Mouse (Mus musculus): ENCODE measurements around the gene Fam102a. TPM values are rescaled to one million over a fixed set of nuclear protein-coding genes. Genes with fewer than 3 reads are reported as not detected.

The Fam102a gene
- polyA plus RNA-seq, 1 experiment from 2014 or later = 9.5 TPM

DNA sequence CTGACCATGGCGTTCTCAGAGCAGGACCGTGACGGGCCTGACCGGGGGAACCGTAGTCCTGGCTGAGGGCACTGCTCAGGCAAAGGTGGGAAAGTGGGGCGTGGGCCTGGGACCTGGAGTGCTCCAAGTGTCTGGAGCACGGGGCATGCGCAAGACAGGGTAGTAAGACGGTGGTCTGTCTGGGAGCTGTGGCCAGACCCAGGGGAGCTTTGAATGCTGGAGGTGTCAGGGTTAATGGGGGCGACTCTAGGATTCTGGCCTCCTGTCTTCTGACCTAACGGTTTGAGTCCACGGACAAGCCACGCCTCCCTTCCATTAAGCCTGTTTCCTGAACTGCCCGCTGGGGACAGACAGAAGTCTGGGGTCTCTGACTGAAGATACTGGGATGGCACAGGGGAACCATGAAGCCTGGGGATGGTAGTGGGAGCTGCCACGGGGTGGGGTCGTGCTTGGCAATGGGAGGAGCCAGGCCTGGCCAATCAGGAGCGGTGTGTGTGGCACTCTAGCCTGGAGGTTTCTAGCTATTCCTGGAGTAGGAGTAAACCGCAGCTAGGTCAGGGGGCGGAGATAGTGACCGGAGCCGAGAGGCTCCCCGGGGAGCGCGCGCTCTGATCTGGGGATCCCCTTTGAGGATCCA is 73.1 kb downstream of the Fam102a start:
- peak overlapping the region; percentile 78 for H3K4me3 ChIP-seq
- H3K9ac ChIP-seq = no peak overlapping the region

DNA sequence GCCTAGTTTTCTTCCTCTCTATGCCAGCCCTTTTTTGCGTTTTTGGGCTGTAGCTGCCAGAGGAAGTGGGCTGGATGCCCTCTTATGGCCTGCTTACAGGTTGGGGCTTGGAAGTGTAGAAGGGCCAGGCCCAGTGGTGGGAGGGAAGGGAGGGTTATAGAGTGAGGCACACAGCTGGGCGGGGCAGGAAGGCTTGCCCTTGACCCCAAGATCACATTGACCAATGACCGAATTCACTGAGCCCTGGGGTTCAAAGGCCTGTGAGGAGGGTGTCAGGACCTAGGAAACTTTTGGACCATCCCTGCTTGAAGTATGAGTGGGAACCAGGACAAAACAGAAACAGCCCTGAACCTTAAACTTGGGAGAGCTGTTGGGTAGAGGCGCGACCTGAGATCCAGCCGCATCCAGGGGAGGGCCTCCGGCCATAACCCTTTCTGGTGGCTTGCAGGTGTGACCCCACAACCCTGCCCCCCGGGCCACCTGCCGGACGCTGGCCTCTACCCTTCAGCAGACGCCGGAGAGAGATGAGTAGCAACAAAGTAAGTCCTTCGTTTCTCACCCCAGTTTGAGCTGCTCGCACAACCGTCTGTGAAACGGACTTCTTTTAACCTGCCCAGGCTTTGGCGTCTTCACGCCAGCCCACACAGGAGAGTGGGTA is 73.8 kb downstream of the Fam102a start:
- Histone ChIP-seq H3K9ac (no peak overlapping the region), H3K4me3 (peak overlapping the region; percentile 78), H3K27ac (replicated peaks) (no peak overlapping the region), H3K4me1 (replicated peaks) (peaks cover 28% of the 10 kb centered on the region), H3K9me3 (no peaks in the 10 kb centered on the region), H3K27me3 (peaks cover 3% of the 10 kb centered on the region; the same call in 1 of the 2 replicates), H3K36me3 (0 out of 2 replicates have a peak, but pooled peaks cover 5% of the 10 kb centered on the region), H3K4me2 (peak overlapping the region; percentile 85)
- ATAC-seq (ENCODE audit: low FRiP score, low read depth) = no peak
- WGBS = 45% methylated on average over 18 of the region's 18 CpGs

More for the DNA sequence above, 73.1 kb downstream of the Fam102a start:
- H3K27me3 ChIP-seq = peaks cover 3% of the 10 kb centered on the region; the same call in 1 of the 2 replicates
- H3K4me1 ChIP-seq (replicated peaks) = peaks cover 28% of the 10 kb centered on the region
- ATAC-seq (ENCODE audit: low FRiP score, low read depth) = peak; percentile 43; the same call in 1 of the 2 replicates
- H3K36me3 ChIP-seq = 0 out of 2 replicates have a peak, but pooled peaks cover 5% of the 10 kb centered on the region
- peak overlapping the region; percentile 85 for H3K4me2 ChIP-seq
- 9% methylated on average over 25 of the region's 25 CpGs for WGBS
- H3K9me3 ChIP-seq = no peaks in the 10 kb centered on the region
- no peak overlapping the region for H3K27ac ChIP-seq (replicated peaks)

DNA sequence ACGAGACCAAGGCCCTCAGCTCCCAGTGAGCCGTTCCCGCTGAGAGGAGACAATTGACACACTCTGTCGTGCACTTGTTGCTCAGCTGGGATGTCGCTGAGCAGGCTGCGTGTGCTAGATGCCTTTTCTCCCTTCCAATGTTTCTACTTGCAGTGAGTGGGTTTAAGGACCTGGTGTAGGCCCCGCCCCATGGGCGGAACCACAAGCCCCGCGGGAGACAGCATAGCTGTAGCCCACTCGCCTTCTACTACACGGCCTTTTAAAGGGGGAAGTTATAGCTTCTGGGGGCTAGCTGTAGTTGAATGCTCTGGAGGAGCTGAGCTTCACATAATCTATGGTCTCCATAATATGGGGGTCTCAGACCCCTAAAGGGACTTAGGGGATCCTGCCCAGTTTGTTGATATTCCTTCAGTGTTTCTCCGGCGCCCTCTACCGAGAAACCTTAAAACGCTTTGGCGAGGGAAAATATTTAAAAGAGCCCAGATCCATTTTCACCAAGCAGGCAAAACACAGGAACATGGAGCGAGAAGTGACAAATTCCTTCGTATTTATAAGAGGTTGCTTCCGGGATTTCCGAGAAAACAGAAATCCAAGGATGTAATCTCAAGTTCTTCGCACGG is 75.6 kb downstream of the Fam102a start:
- Histone ChIP-seq H3K4me2 (peak overlapping the region; percentile 46), H3K9me3 (no peaks in the 10 kb centered on the region), H3K36me3 (peaks cover 10% of the 10 kb centered on the region), H3K4me3 (peak overlapping the region; percentile 28), H3K9ac (no peak overlapping the region), H3K4me1 (replicated peaks) (peaks cover 28% of the 10 kb centered on the region), H3K27ac (replicated peaks) (no peak overlapping the region), H3K27me3 (peaks cover 3% of the 10 kb centered on the region; the same call in 1 of the 2 replicates)
- no peak for ATAC-seq (ENCODE audit: low FRiP score, low read depth)
- WGBS = 15% methylated on average over 23 of the region's 23 CpGs

DNA sequence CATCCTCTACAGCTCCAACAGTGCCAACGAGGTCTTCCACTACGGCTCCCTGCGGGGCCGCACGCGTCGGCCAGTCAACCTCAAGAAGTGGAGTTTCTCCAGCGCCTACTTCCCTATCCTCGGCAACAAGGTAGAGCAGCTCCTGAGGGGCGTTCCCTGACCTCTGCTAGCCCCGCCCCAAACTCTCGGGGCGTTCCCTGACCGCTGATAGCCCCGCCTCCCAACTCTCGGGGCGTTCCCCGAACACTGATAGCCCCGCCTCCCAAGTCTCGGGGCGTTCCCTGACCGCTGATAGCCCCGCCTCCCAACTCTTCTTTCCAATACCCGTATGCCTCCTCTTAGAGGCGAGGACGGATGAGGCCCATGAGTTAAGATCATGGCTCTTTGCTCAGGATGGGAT is 77.1 kb downstream of the Fam102a start:
- H3K27ac ChIP-seq (replicated peaks) = no peak overlapping the region
- no peaks in the 10 kb centered on the region for H3K9me3 ChIP-seq
- 64% methylated on average over 26 of the region's 26 CpGs for WGBS
- no peak for ATAC-seq (ENCODE audit: low FRiP score, low read depth)
- peaks cover 3% of the 10 kb centered on the region; the same call in 1 of the 2 replicates for H3K27me3 ChIP-seq
- H3K9ac ChIP-seq = no peak overlapping the region
- H3K4me1 ChIP-seq (replicated peaks) = peaks cover 22% of the 10 kb centered on the region
- H3K4me3 ChIP-seq = no peak overlapping the region
- peaks cover 14% of the 10 kb centered on the region for H3K36me3 ChIP-seq
- H3K4me2 ChIP-seq = no peak overlapping the region

DNA sequence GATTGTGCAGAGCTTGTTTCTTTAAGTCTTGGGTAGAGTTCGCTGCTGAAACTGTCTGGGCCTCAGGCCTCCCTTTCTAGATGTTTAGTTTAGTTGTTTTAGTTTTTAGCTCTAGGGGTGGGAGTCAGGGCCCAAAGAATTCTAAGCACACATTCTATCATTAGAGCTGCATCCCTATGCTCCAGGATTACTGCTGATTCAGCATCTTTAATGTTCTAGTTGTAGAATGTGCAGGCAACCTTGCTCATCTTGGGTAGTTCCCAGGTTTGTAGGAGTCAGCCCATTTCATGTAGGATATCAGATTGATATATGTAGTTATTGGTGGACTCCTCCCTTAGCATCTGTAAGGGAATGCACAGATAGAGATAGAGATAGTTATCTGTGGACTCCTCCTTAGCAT is 82.0 kb downstream of the Fam102a start:
- peaks cover 23% of the 10 kb centered on the region for H3K36me3 ChIP-seq
- H3K9ac ChIP-seq = no peak overlapping the region
- no peak overlapping the region for H3K4me2 ChIP-seq
- no peak for ATAC-seq (ENCODE audit: low FRiP score, low read depth)
- H3K27ac ChIP-seq (replicated peaks) = no peak overlapping the region
- peaks cover 25% of the 10 kb centered on the region for H3K4me1 ChIP-seq (replicated peaks)
- WGBS = 86% methylated on average over 1 of the region's 1 CpGs
- H3K9me3 ChIP-seq = no peaks in the 10 kb centered on the region
- H3K4me3 ChIP-seq = no peak overlapping the region
- no peaks in the 10 kb centered on the region for H3K27me3 ChIP-seq

DNA sequence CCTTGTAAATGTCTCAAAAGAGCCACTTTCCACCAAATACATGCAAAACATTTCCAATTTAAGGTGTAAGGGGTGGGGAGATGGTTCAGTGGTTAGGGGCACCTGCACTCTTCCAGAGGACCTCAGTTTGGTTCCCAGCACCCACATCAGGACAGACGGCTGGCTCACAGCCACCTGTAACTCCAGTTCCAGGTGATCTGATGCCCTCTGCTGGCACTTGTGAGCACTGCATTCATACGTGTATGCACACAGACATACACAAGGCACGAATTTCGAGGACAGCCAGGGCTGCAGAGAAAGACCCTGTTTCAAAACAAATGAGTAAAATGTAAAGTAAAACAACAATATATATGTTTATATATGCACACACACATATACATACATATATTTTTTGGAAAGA is 82.5 kb downstream of the Fam102a start:
- H3K9me3 ChIP-seq = no peaks in the 10 kb centered on the region
- ATAC-seq (ENCODE audit: low FRiP score, low read depth) = no peak
- H3K27ac ChIP-seq (replicated peaks) = no peak overlapping the region
- no peak overlapping the region for H3K4me3 ChIP-seq
- H3K36me3 ChIP-seq = peaks cover 23% of the 10 kb centered on the region
- H3K9ac ChIP-seq = no peak overlapping the region
- peaks cover 25% of the 10 kb centered on the region for H3K4me1 ChIP-seq (replicated peaks)
- H3K4me2 ChIP-seq = no peak overlapping the region
- no peaks in the 10 kb centered on the region for H3K27me3 ChIP-seq
- 89% methylated on average over 4 of the region's 4 CpGs for WGBS

DNA sequence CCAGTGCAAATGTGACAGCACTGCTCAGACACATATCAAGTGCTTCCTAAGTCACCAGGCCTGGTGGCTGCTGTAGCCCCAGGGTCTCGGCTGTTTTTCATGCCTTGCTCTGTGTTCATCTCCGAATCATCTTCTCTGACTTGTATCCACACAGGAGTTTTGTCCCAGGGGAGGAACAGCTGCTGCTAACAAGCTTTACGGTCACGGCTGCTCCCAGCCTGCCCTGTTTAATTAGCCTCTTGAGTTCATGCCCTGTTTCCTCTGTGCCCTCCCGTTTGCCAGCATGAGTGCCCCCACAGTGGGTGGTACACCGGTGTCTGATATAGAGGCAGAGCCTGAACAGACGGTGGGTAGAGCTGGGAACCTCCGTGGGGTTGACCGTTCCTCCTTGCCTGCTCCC is 82.9 kb downstream of the Fam102a start:
- no peak overlapping the region for H3K27ac ChIP-seq (replicated peaks)
- H3K4me1 ChIP-seq (replicated peaks) = peaks cover 25% of the 10 kb centered on the region
- WGBS = 53% methylated on average over 9 of the region's 9 CpGs
- H3K27me3 ChIP-seq = no peaks in the 10 kb centered on the region
- H3K9ac ChIP-seq = no peak overlapping the region
- no peaks in the 10 kb centered on the region for H3K9me3 ChIP-seq
- no peak for ATAC-seq (ENCODE audit: low FRiP score, low read depth)
- no peak overlapping the region for H3K4me3 ChIP-seq
- no peak overlapping the region for H3K4me2 ChIP-seq
- H3K36me3 ChIP-seq = peaks cover 20% of the 10 kb centered on the region

Other genes starting within 250 kb of the Fam102a start
- 31.5 and 32.0 TPM in 2 replicates for gene Golga2, start 247.9 kb upstream of the Fam102a start, polyA plus RNA-seq (2015; fragmentation: Nextera tagmentation; extraction: Ambion mirVana)
- gene Swi5, start 247.3 kb upstream of the Fam102a start, polyA plus RNA-seq (2015; fragmentation: Nextera tagmentation; extraction: Ambion mirVana) = 402 and 448 TPM in 2 replicates
- 48.2 and 60.7 TPM in 2 replicates for gene Ciz1, start 183.0 kb upstream of the Fam102a start, polyA plus RNA-seq (2015; fragmentation: Nextera tagmentation; extraction: Ambion mirVana)
- gene Dnm1, start 182.0 kb upstream of the Fam102a start, polyA plus RNA-seq (2015; fragmentation: Nextera tagmentation; extraction: Ambion mirVana) = 77.2 and 86.0 TPM in 2 replicates
- gene 1110008P14Rik, start 153.4 kb upstream of the Fam102a start, polyA plus RNA-seq (2015; fragmentation: Nextera tagmentation; extraction: Ambion mirVana) = 156 and 160 TPM in 2 replicates
- 0.73 and 1.2 TPM in 2 replicates for gene Lcn2, start 147.1 kb upstream of the Fam102a start, polyA plus RNA-seq (2015; fragmentation: Nextera tagmentation; extraction: Ambion mirVana)
- 51.0 and 57.4 TPM in 2 replicates for gene Ptges2, start 139.4 kb upstream of the Fam102a start, polyA plus RNA-seq (2015; fragmentation: Nextera tagmentation; extraction: Ambion mirVana)
- gene Naif1, start 84.9 kb upstream of the Fam102a start, polyA plus RNA-seq (2015; fragmentation: Nextera tagmentation; extraction: Ambion mirVana) = 4.8 and 5.8 TPM in 2 replicates
- gene Slc25a25, start 83.9 kb upstream of the Fam102a start, polyA plus RNA-seq (2015; fragmentation: Nextera tagmentation; extraction: Ambion mirVana) = 51.4 and 54.4 TPM in 2 replicates
- 138 and 140 TPM in 2 replicates for gene Dpm2, start 35.5 kb downstream of the Fam102a start, polyA plus RNA-seq (2015; fragmentation: Nextera tagmentation; extraction: Ambion mirVana)
- gene Pip5kl1, start 39.5 kb downstream of the Fam102a start, polyA plus RNA-seq (2015; fragmentation: Nextera tagmentation; extraction: Ambion mirVana) = 11.9 and 15.3 TPM in 2 replicates
- 0.79 and 0.87 TPM in 2 replicates for gene 9430097D07Rik, start 40.4 kb downstream of the Fam102a start, polyA plus RNA-seq (2015; fragmentation: Nextera tagmentation; extraction: Ambion mirVana)
- gene St6galnac4, start 51.8 kb downstream of the Fam102a start, polyA plus RNA-seq (2015; fragmentation: Nextera tagmentation; extraction: Ambion mirVana) = 41.2 and 41.9 TPM in 2 replicates
- 24.1 and 27.7 TPM in 2 replicates for gene St6galnac6, start 64.4 kb downstream of the Fam102a start, polyA plus RNA-seq (2015; fragmentation: Nextera tagmentation; extraction: Ambion mirVana)
- gene Ak1, start 86.4 kb downstream of the Fam102a start, polyA plus RNA-seq (2015; fragmentation: Nextera tagmentation; extraction: Ambion mirVana) = 89.0 and 95.9 TPM in 2 replicates
- 29.2 and 33.9 TPM in 2 replicates for gene Eng, start 111.3 kb downstream of the Fam102a start, polyA plus RNA-seq (2015; fragmentation: Nextera tagmentation; extraction: Ambion mirVana)
- 20.4 and 22.7 TPM in 2 replicates for gene Fpgs, start 168.8 kb downstream of the Fam102a start, polyA plus RNA-seq (2015; fragmentation: Nextera tagmentation; extraction: Ambion mirVana)
- gene Cdk9, start 177.7 kb downstream of the Fam102a start, polyA plus RNA-seq (2015; fragmentation: Nextera tagmentation; extraction: Ambion mirVana) = 69.0 and 73.4 TPM in 2 replicates
- 50.1 and 53.3 TPM in 2 replicates for gene Sh2d3c, start 185.7 kb downstream of the Fam102a start, polyA plus RNA-seq (2015; fragmentation: Nextera tagmentation; extraction: Ambion mirVana)
- 3.4 and 3.5 TPM in 2 replicates for gene 6330409D20Rik, start 205.7 kb downstream of the Fam102a start, polyA plus RNA-seq (2015; fragmentation: Nextera tagmentation; extraction: Ambion mirVana)
- 50.3 and 53.3 TPM in 2 replicates for gene Tor2a, start 221.9 kb downstream of the Fam102a start, polyA plus RNA-seq (2015; fragmentation: Nextera tagmentation; extraction: Ambion mirVana)
- 0.59 and 0.62 TPM in 2 replicates for gene Ttc16, start 240.3 kb downstream of the Fam102a start, polyA plus RNA-seq (2015; fragmentation: Nextera tagmentation; extraction: Ambion mirVana)
- 4.3 and 5.0 TPM in 2 replicates for gene Ptrh1, start 240.5 kb downstream of the Fam102a start, polyA plus RNA-seq (2015; fragmentation: Nextera tagmentation; extraction: Ambion mirVana)
- gene Cfap157, start 249.1 kb downstream of the Fam102a start, polyA plus RNA-seq (2015; fragmentation: Nextera tagmentation; extraction: Ambion mirVana) = 1.3 and 2.0 TPM in 2 replicates